Mouse (Mus musculus): ENCODE data around the gene Eif4g1.

The Eif4g1 gene

GRCm38 (mm10) chr16:20672500-20672902 is 4.4 kb downstream of the Eif4g1 start:
- CTCF ChIA-PET = no interaction called here

DNA sequence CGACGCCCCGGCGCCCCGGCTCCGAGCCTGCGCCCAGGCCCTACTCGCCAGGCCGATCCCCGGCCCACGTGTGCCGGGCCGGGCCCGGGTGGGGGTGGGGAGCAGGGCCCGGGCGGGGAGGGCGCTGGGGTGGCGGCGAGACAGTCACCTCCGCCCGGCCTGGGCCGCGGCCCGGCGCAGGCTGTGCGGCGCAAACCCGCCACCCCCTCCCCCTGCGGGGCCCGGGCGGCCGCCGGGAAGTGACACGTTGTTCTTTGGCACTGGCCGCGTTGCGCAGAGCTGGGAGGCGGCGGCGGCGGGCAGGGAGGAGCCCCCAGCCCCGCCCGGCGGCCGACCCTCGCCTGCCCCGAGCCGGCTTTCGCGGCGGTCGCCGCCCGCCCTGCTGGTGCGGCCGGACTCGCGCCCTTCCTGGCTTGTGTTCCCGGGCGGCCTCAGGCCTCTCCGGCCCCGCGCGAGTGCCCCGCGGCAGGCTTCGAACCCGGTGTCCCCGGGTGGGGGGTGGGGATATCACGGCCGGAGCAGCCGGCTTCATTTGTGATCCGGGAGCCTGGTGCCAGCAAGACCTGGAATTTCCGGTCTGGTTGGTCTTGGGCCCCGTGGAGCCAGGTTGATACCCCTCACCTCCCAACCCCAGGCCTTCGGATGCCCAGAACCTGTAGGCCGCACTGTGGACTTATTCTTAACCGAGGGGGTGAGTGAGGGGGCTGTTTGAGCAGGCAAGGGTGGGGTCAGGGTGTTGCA is 5.0 kb downstream of the Eif4g1 start:
- CTCF ChIA-PET = no interaction called here

GRCm38 (mm10) chr16:20673706-20674303 is 5.7 kb downstream of the Eif4g1 start:
- CTCF ChIA-PET = no interaction called here

DNA sequence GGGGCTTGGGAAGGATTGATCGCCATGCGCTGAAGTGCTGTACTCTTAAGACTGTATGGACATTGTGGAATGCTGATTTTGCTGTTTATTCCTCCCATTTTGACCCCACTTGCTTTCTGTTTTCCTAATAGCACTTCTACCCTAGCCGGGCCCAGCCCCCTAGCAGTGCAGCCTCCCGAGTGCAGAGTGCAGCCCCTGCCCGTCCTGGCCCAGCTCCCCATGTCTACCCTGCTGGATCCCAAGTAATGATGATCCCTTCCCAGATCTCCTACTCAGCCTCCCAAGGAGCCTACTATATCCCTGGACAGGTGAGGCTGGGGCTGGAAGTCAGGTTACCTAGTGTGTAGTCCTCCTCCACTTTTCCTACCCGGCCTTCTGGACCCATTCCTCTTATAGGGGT is 7.1 kb downstream of the Eif4g1 start:
- CTCF ChIA-PET = no interaction called here

GRCm38 (mm10) chr16:20676702-20677101 is 8.6 kb downstream of the Eif4g1 start:
- CTCF ChIA-PET = interaction anchor here (0.6 kb wide), 1 partner anchor 47 kb away, joined by 4 read pairs; no protein-coding TSS in a partner anchor

- CTCF ChIA-PET = interaction anchor here (0.7 kb wide), 1 partner anchor 235 kb away, joined by 3 read pairs; no protein-coding TSS in a partner anchor
Observed at GRCm38 (mm10) chr16:20677380-20677779, 9.3 kb downstream of the Eif4g1 start.

GRCm38 (mm10) chr16:20677974-20678675 is 10.0 kb downstream of the Eif4g1 start:
- CTCF ChIA-PET = interaction anchor here (0.7 kb wide), 1 partner anchor 235 kb away, joined by 3 read pairs; no protein-coding TSS in a partner anchor

GRCm38 (mm10) chr16:20690774-20691173 is 22.7 kb downstream of the Eif4g1 start:
- CTCF ChIA-PET = no interaction called here

DNA sequence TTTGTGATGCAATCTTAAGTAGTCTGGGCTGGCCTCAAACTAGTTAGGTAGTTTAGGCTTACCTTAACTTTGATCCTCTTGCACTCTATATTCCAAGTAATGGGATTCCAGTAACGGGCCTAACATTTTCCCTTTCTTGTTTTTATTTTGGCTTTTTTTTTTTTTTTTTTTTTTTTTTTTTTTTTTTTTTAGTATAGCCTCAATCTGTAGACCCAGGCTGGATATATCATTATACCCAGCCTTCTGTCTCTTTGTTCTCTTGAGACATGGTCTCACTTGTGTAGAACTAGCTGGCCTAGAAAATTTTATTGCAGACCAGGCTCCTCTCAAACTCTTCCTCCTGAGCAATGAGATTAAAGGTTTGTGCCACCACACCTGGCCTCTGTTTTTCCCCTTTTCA is 23.5 kb downstream of the Eif4g1 start:
- CTCF ChIA-PET = no interaction called here

DNA sequence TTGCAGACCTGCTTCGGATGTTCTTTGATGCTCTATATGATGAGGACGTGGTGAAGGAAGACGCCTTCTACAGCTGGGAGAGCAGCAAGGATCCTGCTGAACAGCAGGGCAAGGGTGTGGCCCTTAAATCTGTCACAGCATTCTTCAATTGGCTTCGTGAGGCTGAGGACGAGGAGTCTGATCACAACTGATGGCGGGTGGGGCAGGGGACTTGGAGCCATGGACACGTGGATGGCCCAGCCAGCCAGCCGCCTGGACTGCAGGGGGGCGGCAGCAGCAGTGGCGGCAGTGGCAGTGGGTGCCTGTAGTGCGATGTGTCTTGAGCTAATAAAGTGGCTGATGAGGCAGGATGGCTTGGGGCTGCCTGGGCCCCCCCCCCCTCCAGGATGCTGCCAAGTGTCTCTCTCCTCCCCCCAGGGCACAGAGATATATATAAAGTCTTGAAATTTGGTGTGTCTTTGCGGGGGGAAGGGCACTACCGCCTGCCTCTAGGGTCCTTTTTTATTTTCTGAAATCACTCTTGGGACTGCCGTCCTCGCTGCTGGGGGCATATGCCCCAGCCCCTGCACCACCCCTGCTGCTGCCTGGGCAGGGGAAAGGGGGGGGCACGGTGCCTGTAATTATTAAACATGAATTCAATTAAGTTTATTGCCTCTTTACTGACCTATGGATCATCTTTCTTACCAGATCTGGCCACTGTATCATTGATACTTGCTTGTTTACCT is 24.3 kb downstream of the Eif4g1 start:
- CTCF ChIA-PET = no interaction called here

DNA sequence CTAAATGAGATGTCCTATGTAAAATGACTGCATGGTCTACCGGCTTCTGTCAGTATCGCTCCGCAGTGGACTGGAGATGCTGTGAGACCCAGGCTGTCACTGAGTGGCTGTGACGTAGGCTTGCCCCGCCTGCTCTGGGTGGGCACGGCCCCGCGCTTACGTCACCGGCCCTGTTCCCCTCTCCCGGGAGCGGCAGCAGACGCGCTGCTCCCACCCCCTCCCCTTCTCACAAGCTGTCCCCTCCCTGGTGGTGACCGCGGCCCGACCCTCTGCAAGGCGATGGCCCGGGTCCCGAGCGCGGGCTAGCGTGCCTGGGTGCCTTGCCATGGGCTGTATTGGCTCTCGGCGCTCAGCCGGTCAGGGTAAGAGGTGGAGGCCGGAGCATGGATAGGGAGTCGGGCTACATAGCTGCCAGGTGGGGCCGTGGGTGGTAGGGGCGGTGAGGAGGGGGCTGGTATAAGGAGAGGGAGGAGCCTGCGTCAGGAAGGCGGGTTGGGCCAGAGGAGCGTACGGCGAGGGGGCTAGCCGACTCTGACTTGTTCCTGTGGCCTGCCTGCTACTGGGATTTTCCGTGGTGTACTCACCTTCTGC is 25.1 kb downstream of the Eif4g1 start, which contains the start of gene Fam131a:
Fam131a (plus strand) TSS at position 131 of the 591 bp plus-strand sequence.
- CTCF ChIA-PET = no interaction called here

DNA sequence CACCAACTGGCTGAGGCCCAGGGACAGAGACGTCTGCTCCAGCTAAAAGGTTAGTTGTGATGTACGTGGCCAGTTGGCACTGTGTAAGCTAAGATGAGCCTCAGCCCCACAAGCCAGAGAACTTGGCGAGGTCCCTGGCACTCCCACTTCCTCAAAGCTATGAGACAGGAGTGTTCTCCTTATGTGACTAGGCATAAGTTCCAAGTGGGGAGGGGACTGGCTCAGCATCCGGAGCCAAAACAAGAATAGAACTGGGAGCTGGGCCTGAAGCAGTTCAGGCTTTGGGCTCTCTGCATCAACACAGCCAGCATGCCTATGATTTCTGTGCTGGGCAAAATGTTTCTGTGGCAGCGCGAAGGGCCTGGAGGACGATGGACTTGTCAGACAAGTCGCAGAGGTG is 26.7 kb downstream of the Eif4g1 start:
- CTCF ChIA-PET = no interaction called here

DNA sequence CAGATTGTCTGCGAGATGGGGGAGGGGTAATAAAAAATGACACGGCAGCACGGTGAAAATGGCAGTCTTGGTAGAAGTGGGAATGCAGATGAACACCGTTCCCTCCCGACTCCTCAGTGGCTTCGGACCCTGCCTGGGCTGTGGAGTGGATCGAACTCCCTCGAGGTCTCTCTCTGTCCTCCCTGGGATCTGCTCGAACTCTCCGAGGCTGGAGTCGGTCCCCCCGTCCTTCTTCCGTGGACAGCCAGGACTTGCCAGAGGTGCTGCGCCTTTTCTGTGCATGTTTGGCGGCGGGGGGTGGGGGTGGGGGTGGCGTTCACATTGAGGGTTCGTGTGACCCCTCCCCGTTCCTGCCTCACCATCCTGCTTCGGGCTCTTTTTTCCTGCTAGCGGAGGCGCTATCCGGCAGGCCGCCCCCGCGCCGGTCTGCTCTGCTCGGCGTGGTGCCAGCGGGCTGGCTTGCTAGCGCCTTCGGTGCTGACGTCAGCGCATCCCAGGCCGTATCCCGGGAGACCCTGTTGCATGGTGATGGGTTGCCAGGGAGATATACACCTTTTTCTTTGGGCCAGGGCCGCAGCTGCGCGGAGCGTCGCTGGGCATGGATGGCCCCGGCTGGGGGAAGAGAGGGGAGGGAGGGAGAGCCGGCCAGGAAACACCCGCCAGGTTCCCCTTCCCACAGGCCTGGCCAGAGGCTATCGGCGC is 27.7 kb downstream of the Eif4g1 start:
- CTCF ChIA-PET = no interaction called here

DNA sequence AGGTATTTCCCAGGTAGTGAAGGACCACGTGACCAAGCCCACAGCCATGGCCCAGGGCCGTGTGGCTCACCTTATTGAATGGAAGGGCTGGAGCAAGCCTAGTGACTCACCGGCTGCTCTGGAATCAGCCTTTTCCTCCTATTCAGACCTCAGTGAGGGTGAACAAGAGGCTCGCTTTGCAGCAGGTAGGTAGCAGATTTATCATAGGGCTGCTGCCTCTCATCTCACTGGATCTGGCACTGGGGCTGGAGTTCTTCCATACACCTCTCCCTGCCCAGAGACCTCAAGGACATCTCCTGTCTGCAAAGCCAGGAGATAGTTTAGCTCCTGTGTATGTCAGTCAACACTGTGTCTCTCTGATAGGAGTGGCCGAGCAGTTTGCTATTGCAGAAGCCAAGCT is 31.2 kb downstream of the Eif4g1 start:
- CTCF ChIA-PET = no interaction called here

DNA sequence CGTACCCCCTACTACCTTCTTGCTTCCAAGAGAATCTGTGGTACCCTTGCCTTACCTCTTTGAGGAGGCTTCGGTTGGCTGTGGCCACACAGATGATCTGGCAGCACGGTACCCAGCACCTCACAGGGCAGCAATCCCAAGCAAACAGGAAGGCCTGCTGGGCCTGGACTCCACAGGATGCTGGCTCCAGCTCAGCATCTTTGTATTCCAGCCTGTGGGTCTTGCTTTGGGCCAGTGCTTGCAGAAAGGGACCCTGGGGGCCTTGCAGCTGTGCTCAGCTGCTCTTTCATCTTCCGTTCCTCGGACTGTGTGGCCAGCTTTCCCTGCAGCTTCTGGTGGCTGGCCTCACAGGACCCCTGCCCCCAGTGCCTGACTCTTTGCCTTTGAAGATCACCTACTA is 31.9 kb downstream of the Eif4g1 start:
- CTCF ChIA-PET = no interaction called here

DNA sequence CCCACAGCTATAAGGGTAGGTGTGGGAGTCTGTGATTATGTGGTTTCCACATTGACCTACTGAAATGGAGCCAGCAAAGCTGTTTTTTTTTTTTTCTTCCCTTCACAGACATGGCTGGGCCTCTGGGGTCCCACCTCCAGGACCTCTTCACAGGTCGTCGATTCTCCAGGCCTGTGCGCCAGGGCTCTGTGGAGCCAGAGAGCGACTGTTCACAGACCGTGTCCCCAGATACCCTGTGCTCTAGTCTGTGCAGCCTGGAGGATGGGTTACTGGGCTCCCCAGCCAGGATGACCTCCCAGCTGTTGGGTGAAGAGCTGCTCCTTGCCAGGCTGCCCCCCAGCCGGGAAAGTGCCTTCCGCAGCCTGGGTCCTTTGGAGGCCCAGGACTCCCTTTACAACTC is 33.2 kb downstream of the Eif4g1 start:
- CTCF ChIA-PET = interaction anchor here (0.6 kb wide), 1 partner anchor 249 kb away, joined by 11 read pairs; no protein-coding TSS in a partner anchor

GRCm38 (mm10) chr16:20701729-20702521 is 33.8 kb downstream of the Eif4g1 start:
- CTCF ChIA-PET = no interaction called here

- CTCF ChIA-PET = interaction anchor here (0.6 kb wide), 1 partner anchor 14 kb away, joined by 3 read pairs; no protein-coding TSS in a partner anchor
Observed at GRCm38 (mm10) chr16:20702522-20702893, 34.4 kb downstream of the Eif4g1 start.

DNA sequence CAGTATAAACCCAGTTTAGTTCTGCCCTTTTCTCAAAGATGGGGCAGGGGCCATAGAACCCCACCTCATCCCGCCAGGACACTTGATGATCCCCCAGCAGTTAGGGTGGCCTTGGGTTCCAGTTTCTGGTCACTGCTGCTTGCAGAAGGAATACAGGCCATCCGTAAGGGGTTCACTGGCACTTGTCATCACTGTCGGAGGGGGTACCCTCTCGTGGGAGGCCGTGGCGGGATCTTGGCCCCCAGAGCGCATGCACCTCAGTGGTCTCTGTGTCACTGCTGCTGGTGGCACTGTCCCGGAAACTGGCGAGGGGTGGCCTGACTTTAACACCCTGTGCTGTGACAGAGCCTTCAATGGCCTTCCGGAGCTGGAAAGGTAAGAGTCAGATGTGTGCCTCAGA is 35.0 kb downstream of the Eif4g1 start:
- CTCF ChIA-PET = interaction anchor here (0.6 kb wide), 1 partner anchor 15 kb away, joined by 3 read pairs; no protein-coding TSS in a partner anchor
